Mouse (Mus musculus) left cerebral cortex, adult 18-20 months (tissue): ENCODE data around the gene Cers1. TPM values are rescaled to one million over a fixed set of nuclear protein-coding genes. Genes with fewer than 3 reads are reported as not detected.

Experiments used
- total RNA-seq, 2 experiments: library from RNA; stranded (reverse); gene quantifications; 2 replicates each; pipeline ENCODE4 v1.2.3; 2021

Cers1 gene
- total RNA-seq, 2 experiments from 2014 or later, result 86.4 to 94.3 TPM

Other genes starting within 250 kb of the Cers1 start
- gene Tm6sf2, start 242.9 kb upstream of the Cers1 start, total RNA-seq, result 1 to 10 TPM; 3.6 to 4.2 TPM
- 100 to 1,000 TPM in 1 of 2 experiments, 10 to 100 TPM in 1; 97.9 to 111 TPM for gene Hapln4, start 232.3 kb upstream of the Cers1 start, total RNA-seq
- gene Ncan, start 194.9 kb upstream of the Cers1 start, total RNA-seq, result 100 to 1,000 TPM; 137 to 145 TPM
- gene Nr2c2ap, start 184.4 kb upstream of the Cers1 start, total RNA-seq, result 10 to 100 TPM; 23.7 to 25.5 TPM
- gene Rfxank, start 176.6 kb upstream of the Cers1 start, total RNA-seq, result 10 to 100 TPM; 11.7 to 14.9 TPM
- 10 to 100 TPM; 47.7 to 48.0 TPM for gene Borcs8, start 176.3 kb upstream of the Cers1 start, total RNA-seq
- not detected for gene Mef2b, start 176.1 kb upstream of the Cers1 start, total RNA-seq
- 10 to 100 TPM; 45.2 to 46.2 TPM for gene Tmem161a, start 143.4 kb upstream of the Cers1 start, total RNA-seq
- 10 to 100 TPM; 36.0 to 37.8 TPM for gene Slc25a42, start 103.5 kb upstream of the Cers1 start, total RNA-seq
- 100 to 1,000 TPM in 1 of 2 experiments, 10 to 100 TPM in 1; 97.3 to 109 TPM for gene Sugp2, start 81.5 kb upstream of the Cers1 start, total RNA-seq
- gene Armc6, start 81.3 kb upstream of the Cers1 start, total RNA-seq, result 10 to 100 TPM; 37.0 to 42.1 TPM
- gene Homer3, start 32.9 kb upstream of the Cers1 start, total RNA-seq, result 1 to 10 TPM; 7.9 to 9.8 TPM
- 10 to 100 TPM; 42.0 to 49.1 TPM for gene Ddx49, start 13.3 kb upstream of the Cers1 start, total RNA-seq
- 100 to 1,000 TPM; 141 to 145 TPM for gene Cope, start 13.3 kb upstream of the Cers1 start, total RNA-seq
- 10 to 100 TPM; 16.4 to 19.1 TPM for gene Gdf1, start 14.0 kb downstream of the Cers1 start, total RNA-seq
- 10 to 100 TPM; 64.1 to 73.7 TPM for gene Upf1, start 37.5 kb downstream of the Cers1 start, total RNA-seq
- under 1 TPM; 0.30 to 0.33 TPM for gene Comp, start 57.8 kb downstream of the Cers1 start, total RNA-seq
- gene Crtc1, start 123.8 kb downstream of the Cers1 start, total RNA-seq, result 100 to 1,000 TPM; 152 to 154 TPM
- gene Klhl26, start 161.2 kb downstream of the Cers1 start, total RNA-seq, result 10 to 100 TPM; 43.7 to 44.4 TPM
- 100 to 1,000 TPM; 295 to 296 TPM for gene Tmem59l, start 171.6 kb downstream of the Cers1 start, total RNA-seq
- gene Crlf1, start 177.4 kb downstream of the Cers1 start, total RNA-seq, result 1 to 10 TPM; 1.5 to 2.8 TPM
- 100 to 1,000 TPM; 118 to 122 TPM for gene Rex1bd, start 191.0 kb downstream of the Cers1 start, total RNA-seq
- 100 to 1,000 TPM; 924 to 953 TPM for gene Uba52, start 195.0 kb downstream of the Cers1 start, total RNA-seq
- gene Fkbp8, start 211.9 kb downstream of the Cers1 start, total RNA-seq, result 100 to 1,000 TPM; 407 to 421 TPM
- gene Kxd1, start 212.2 kb downstream of the Cers1 start, total RNA-seq, result 10 to 100 TPM; 44.8 to 46.4 TPM
- 10 to 100 TPM; 19.0 to 21.6 TPM for gene Ell, start 223.7 kb downstream of the Cers1 start, total RNA-seq